Mouse (Mus musculus): ENCODE data around the gene Lmod1. TPM values are rescaled to one million over a fixed set of nuclear protein-coding genes. Genes with fewer than 3 reads are reported as not detected.
A peak's percentile ranks its signal among the peaks of the same experiment; 100 is the strongest.

Gene Lmod1
- polyA plus RNA-seq, 1 experiment from 2014 or later = 0.15 TPM

DNA sequence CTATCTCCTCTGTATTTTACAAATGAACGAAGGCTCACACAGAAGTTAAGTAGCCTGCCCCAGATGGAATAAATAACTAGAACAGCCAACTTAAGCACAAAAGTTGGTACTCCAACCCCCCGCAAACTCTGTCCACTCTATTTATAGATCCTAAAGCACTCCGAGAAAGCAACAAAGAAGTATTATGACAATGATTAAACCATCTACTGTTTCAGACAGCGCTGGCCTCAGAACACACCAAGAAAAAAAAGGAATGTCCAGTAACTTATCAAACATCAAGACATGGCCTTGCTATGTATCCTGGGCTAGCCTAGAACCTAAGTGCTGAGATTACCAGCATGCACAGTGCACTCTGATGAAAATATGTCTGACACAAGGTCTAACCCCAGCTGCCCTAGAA, 12.4 kb upstream of the Lmod1 start:
- H3K9ac ChIP-seq (replicated peaks; ENCODE audit: low read depth, low read length) = no peak overlapping the region
- H3K36me3 ChIP-seq (ENCODE audit: control insufficient read depth, insufficient read depth) = peaks cover 12% of the 10 kb centered on the region
- H3K4me2 ChIP-seq (ENCODE audit: low read length) = peak overlapping the region; percentile 90
- H3K4me3 ChIP-seq (replicated peaks; ENCODE audit: low read length) = no peak overlapping the region
- H3K27me3 ChIP-seq (replicated peaks; ENCODE audit: control insufficient read depth, insufficient read depth, low read length) = no peaks in the 10 kb centered on the region
- ATAC-seq = no peak
- peaks cover 12% of the 10 kb centered on the region for H3K4me1 ChIP-seq (replicated peaks; ENCODE audit: control insufficient read depth, insufficient read depth, low read length)
- no peak overlapping the region for H3K27ac ChIP-seq (ENCODE audit: low read length)
- 89% methylated on average over 4 of the region's 4 CpGs for WGBS
- H3K9me3 ChIP-seq (ENCODE audit: control insufficient read depth, low read length) = no peaks in the 10 kb centered on the region

DNA sequence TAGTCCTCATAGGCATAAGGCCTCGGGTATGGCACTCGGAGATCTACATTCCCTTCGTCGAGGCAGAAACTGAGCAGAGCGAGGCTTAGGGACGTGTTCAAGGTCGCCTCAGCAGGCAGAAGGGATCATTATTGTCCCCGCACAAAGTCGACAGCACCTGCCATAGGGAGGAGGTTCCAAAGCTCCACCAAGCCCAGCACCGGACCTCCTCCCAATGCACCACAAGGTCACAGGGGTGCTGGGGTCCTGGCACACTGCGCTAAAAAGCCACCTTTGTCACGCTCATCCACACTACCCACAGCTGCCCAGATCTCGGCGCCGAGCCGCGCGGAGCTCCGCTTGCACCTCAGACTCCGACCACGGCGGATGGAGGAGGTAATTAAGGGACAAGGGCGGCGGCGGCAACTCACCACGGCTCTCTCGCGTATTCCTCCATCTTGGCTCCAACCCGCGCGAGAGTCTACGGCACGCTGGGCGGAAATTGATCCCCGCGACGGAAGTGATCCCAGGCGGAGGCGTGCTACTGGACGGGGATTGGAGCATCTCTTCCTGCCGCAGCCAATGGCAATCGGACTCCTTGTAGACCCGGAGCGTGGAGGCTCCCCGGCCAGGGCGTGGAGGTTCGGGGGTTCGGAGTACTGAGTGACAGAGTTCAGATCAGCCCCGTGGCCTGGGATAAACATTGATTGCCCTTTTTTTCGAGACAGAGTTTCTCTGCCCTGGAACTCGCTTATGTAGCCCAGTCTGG, 11.1 kb upstream of the Lmod1 start, which contains the start of gene Timm17a:
Gene Timm17a, minus strand, starts transcription at position 495 of the 748 bp plus-strand sequence.
- under 1% methylated on average over 51 of the region's 51 CpGs for WGBS
- Histone ChIP-seq H3K9ac (replicated peaks; ENCODE audit: low read depth, low read length) (peak within 1 kb of the TSS; percentile 99), H3K4me1 (replicated peaks; ENCODE audit: control insufficient read depth, insufficient read depth, low read length) (peaks cover 12% of the 10 kb centered on the region), H3K36me3 (ENCODE audit: control insufficient read depth, insufficient read depth) (peaks cover 7% of the 10 kb centered on the region), H3K4me3 (replicated peaks; ENCODE audit: low read length) (peak within 1 kb of the TSS; percentile 97), H3K27ac (ENCODE audit: low read length) (peak within 1 kb of the TSS; percentile 80), H3K9me3 (ENCODE audit: control insufficient read depth, low read length) (no peaks in the 10 kb centered on the region), H3K4me2 (ENCODE audit: low read length) (peak within 1 kb of the TSS; percentile 90), H3K27me3 (replicated peaks; ENCODE audit: control insufficient read depth, insufficient read depth, low read length) (no peaks in the 10 kb centered on the region; the same call in 1 of the 2 replicates)
- ATAC-seq = peak; percentile 100

DNA sequence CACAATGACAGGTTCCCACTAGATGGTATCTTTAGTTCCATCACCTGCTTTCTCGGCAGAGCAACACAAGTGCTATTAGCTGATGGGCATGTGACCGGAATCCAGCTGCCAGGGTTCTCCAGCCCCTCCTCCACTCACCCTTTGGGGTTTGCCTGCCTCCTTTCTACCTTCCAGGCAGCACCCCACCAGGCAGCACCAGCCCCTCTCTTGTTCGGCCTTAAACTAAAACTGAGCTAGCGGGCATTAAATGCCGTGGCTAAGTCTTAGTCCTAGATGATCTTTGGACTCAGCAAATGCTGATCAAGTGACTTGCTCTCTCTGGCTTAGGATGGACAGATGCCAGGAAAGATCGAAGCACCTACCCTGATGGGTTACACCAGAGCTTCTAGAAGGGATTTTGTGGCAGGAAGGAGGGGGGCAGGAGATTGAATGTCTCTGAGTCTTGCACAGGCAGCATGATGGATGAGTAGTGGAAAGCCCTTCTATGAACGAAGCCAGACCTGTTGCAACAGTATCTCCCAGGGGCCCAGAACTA, 1.2 kb upstream of the Lmod1 start:
- H3K36me3 ChIP-seq (ENCODE audit: control insufficient read depth, insufficient read depth) = no peaks in the 10 kb centered on the region
- no peak overlapping the region for H3K4me2 ChIP-seq (ENCODE audit: low read length)
- 83% methylated on average over 7 of the region's 7 CpGs for WGBS
- H3K27ac ChIP-seq (ENCODE audit: low read length) = no peak overlapping the region
- no peak for ATAC-seq
- H3K27me3 ChIP-seq (replicated peaks; ENCODE audit: control insufficient read depth, insufficient read depth, low read length) = peaks cover 7% of the 10 kb centered on the region; the same call in 1 of the 2 replicates
- H3K4me1 ChIP-seq (replicated peaks; ENCODE audit: control insufficient read depth, insufficient read depth, low read length) = no peaks in the 10 kb centered on the region
- H3K9me3 ChIP-seq (ENCODE audit: control insufficient read depth, low read length) = no peaks in the 10 kb centered on the region
- H3K4me3 ChIP-seq (replicated peaks; ENCODE audit: low read length) = no peak overlapping the region
- no peak overlapping the region for H3K9ac ChIP-seq (replicated peaks; ENCODE audit: low read depth, low read length)

DNA sequence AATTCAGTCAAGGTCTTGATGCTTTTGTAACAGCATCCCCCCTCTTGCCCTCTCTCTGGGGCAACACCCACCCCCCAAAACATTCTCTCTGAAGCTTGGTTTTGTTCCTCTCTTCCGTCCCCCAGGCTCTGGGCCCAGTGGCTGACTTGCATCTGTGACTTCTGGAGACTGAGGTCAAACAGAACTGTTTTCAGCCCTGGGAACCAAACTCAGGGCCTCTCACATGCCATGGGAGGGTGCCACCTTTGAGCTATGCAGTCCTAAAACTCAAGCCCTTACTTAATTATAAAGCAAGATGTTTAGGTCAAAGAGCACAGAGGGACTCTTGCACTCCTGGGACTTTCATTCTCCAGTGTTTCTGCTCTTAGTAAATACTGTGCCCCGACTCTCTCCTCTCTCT, 1.3 kb downstream of the Lmod1 start:
- Histone ChIP-seq H3K27me3 (replicated peaks; ENCODE audit: control insufficient read depth, insufficient read depth, low read length) (peaks cover 2% of the 10 kb centered on the region; the same call in 1 of the 2 replicates), H3K27ac (ENCODE audit: low read length) (no peak overlapping the region), H3K9ac (replicated peaks; ENCODE audit: low read depth, low read length) (no peak overlapping the region), H3K4me2 (ENCODE audit: low read length) (no peak overlapping the region), H3K9me3 (ENCODE audit: control insufficient read depth, low read length) (no peaks in the 10 kb centered on the region), H3K36me3 (ENCODE audit: control insufficient read depth, insufficient read depth) (no peaks in the 10 kb centered on the region), H3K4me1 (replicated peaks; ENCODE audit: control insufficient read depth, insufficient read depth, low read length) (no peaks in the 10 kb centered on the region), H3K4me3 (replicated peaks; ENCODE audit: low read length) (no peak overlapping the region)
- ATAC-seq = no peak
- 82% methylated on average over 2 of the region's 2 CpGs for WGBS

DNA sequence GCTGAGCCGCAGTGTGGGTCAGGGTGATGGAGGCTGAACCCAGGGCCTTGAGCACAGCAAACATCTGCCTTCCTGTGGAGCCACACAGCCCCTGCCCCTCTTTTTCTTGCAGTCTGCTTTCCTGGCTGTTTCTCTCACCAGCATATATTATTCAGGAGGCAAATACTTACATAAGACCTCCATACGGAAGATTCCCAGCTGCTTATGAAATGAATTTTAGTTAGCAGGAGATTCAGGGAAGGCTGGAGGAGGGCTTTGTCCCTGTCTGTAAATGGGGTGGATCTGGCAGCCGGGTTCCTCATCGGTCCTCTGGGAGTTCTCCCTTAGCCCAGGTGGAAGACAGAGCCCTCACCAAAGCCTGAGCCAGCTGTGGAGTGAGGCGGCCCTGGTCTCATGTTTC, 3.8 kb downstream of the Lmod1 start:
- no peak overlapping the region for H3K4me3 ChIP-seq (replicated peaks; ENCODE audit: low read length)
- H3K9me3 ChIP-seq (ENCODE audit: control insufficient read depth, low read length) = no peaks in the 10 kb centered on the region
- WGBS = 67% methylated on average over 5 of the region's 5 CpGs
- H3K9ac ChIP-seq (replicated peaks; ENCODE audit: low read depth, low read length) = no peak overlapping the region
- peaks cover 2% of the 10 kb centered on the region; the same call in 1 of the 2 replicates for H3K27me3 ChIP-seq (replicated peaks; ENCODE audit: control insufficient read depth, insufficient read depth, low read length)
- no peak for ATAC-seq
- no peak overlapping the region for H3K27ac ChIP-seq (ENCODE audit: low read length)
- H3K4me1 ChIP-seq (replicated peaks; ENCODE audit: control insufficient read depth, insufficient read depth, low read length) = no peaks in the 10 kb centered on the region
- H3K36me3 ChIP-seq (ENCODE audit: control insufficient read depth, insufficient read depth) = no peaks in the 10 kb centered on the region
- H3K4me2 ChIP-seq (ENCODE audit: low read length) = no peak overlapping the region

DNA sequence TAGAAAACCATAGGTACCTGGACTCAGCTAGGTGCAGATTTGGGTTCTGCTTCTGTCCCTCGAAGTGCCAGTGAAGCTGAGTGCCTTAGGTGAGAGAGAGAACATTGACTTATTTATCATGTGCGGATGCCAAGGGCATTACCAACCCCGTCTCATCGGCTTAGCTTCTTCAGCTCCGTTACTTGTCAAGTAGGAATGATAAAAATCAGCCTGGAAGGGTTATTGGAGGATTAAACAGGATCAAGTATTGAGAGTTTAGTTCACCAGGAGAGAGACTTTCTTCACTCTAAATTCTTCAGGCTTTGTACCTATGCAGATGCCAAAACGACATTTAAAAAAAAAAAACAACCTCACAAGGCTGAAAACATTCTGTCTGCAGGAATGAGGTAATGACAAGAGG, 6.0 kb downstream of the Lmod1 start:
- Histone ChIP-seq H3K36me3 (ENCODE audit: control insufficient read depth, insufficient read depth) (no peaks in the 10 kb centered on the region), H3K9ac (replicated peaks; ENCODE audit: low read depth, low read length) (no peak overlapping the region), H3K27ac (ENCODE audit: low read length) (no peak overlapping the region), H3K9me3 (ENCODE audit: control insufficient read depth, low read length) (no peaks in the 10 kb centered on the region), H3K4me1 (replicated peaks; ENCODE audit: control insufficient read depth, insufficient read depth, low read length) (no peaks in the 10 kb centered on the region), H3K4me2 (ENCODE audit: low read length) (no peak overlapping the region), H3K4me3 (replicated peaks; ENCODE audit: low read length) (no peak overlapping the region), H3K27me3 (replicated peaks; ENCODE audit: control insufficient read depth, insufficient read depth, low read length) (no peaks in the 10 kb centered on the region)
- 81% methylated on average over 6 of the region's 6 CpGs for WGBS
- ATAC-seq = no peak

DNA sequence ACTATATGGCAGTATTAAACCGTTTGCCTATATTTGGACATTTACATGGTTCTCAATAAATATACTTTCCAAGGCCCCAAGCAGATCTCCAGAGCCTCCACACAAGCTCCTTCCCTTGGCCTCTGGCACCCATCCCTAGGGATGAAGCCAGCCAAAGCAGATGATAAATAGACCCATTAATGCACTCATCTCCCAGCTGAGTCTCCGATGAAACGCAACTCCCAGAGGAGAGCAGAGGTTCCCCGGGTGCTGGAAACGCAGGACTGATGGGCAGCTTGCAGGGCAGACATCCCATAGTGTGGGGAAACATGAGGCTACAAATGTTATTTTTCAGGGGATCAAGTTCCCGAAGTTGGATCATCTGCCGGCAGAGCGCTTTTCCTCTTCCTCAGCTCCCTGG, 17.3 kb downstream of the Lmod1 start:
- Histone ChIP-seq H3K27me3 (replicated peaks; ENCODE audit: control insufficient read depth, insufficient read depth, low read length) (no peaks in the 10 kb centered on the region), H3K4me3 (replicated peaks; ENCODE audit: low read length) (no peak overlapping the region), H3K4me2 (ENCODE audit: low read length) (no peak overlapping the region), H3K36me3 (ENCODE audit: control insufficient read depth, insufficient read depth) (no peaks in the 10 kb centered on the region), H3K4me1 (replicated peaks; ENCODE audit: control insufficient read depth, insufficient read depth, low read length) (no peaks in the 10 kb centered on the region), H3K27ac (ENCODE audit: low read length) (no peak overlapping the region), H3K9ac (replicated peaks; ENCODE audit: low read depth, low read length) (no peak overlapping the region), H3K9me3 (ENCODE audit: control insufficient read depth, low read length) (no peaks in the 10 kb centered on the region)
- no peak for ATAC-seq
- WGBS = 84% methylated on average over 8 of the region's 8 CpGs

DNA sequence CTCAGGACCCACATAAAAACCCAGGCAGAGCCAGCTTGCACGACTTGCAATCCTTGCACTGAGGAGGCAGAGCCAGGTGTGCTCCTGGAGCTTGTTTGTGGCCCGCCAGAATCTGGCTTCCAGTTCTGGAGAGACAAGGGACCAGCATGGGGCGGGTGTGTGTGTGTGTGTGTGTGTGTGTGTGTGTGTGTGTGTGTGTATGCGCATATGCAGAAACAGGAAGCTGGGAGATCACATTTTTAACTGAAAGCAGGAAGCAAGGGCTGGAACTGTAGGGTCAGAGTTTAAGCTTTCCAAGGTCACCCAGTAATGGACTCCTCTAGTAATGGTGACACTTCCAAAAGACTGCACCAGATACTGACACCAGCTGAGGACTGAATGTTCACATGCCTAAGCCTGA, 19.4 kb downstream of the Lmod1 start:
- Histone ChIP-seq H3K4me1 (replicated peaks; ENCODE audit: control insufficient read depth, insufficient read depth, low read length) (0 out of 2 replicates have a peak, but pooled peaks cover 2% of the 10 kb centered on the region), H3K27ac (ENCODE audit: low read length) (no peak overlapping the region), H3K4me2 (ENCODE audit: low read length) (no peak overlapping the region), H3K27me3 (replicated peaks; ENCODE audit: control insufficient read depth, insufficient read depth, low read length) (no peaks in the 10 kb centered on the region), H3K9me3 (ENCODE audit: control insufficient read depth, low read length) (no peaks in the 10 kb centered on the region), H3K9ac (replicated peaks; ENCODE audit: low read depth, low read length) (no peak overlapping the region), H3K36me3 (ENCODE audit: control insufficient read depth, insufficient read depth) (no peaks in the 10 kb centered on the region), H3K4me3 (replicated peaks; ENCODE audit: low read length) (no peak overlapping the region)
- 67% methylated on average over 4 of the region's 4 CpGs for WGBS
- no peak for ATAC-seq

DNA sequence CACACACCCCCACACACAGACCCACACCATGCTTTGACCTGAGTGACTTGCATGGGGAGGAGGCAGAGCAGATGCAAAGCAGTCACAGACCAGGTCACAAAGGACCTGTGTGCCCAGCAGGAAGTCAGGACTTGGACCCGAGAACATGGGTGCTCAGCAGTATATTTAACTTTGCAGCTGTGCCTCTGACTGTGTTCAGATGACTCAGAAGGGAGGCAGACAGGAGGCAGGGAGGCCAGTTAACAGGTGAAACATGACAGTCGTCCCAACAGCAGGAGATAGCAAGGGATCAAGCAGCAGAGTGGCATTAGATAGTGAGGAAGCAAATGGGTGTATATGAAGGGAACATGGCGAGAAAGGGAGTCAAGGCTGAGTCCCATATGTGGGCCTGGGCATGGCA, 22.3 kb downstream of the Lmod1 start:
- H3K4me2 ChIP-seq (ENCODE audit: low read length) = no peak overlapping the region
- no peaks in the 10 kb centered on the region for H3K36me3 ChIP-seq (ENCODE audit: control insufficient read depth, insufficient read depth)
- WGBS = 65% methylated on average over 3 of the region's 3 CpGs
- no peak overlapping the region for H3K4me3 ChIP-seq (replicated peaks; ENCODE audit: low read length)
- no peak for ATAC-seq
- H3K9ac ChIP-seq (replicated peaks; ENCODE audit: low read depth, low read length) = no peak overlapping the region
- no peaks in the 10 kb centered on the region for H3K9me3 ChIP-seq (ENCODE audit: control insufficient read depth, low read length)
- 0 out of 2 replicates have a peak, but pooled peaks cover 2% of the 10 kb centered on the region for H3K4me1 ChIP-seq (replicated peaks; ENCODE audit: control insufficient read depth, insufficient read depth, low read length)
- no peaks in the 10 kb centered on the region for H3K27me3 ChIP-seq (replicated peaks; ENCODE audit: control insufficient read depth, insufficient read depth, low read length)
- no peak overlapping the region for H3K27ac ChIP-seq (ENCODE audit: low read length)
